34 mouse cellular contexts compared by ENCODE assay signal in the genomic region with DNA sequence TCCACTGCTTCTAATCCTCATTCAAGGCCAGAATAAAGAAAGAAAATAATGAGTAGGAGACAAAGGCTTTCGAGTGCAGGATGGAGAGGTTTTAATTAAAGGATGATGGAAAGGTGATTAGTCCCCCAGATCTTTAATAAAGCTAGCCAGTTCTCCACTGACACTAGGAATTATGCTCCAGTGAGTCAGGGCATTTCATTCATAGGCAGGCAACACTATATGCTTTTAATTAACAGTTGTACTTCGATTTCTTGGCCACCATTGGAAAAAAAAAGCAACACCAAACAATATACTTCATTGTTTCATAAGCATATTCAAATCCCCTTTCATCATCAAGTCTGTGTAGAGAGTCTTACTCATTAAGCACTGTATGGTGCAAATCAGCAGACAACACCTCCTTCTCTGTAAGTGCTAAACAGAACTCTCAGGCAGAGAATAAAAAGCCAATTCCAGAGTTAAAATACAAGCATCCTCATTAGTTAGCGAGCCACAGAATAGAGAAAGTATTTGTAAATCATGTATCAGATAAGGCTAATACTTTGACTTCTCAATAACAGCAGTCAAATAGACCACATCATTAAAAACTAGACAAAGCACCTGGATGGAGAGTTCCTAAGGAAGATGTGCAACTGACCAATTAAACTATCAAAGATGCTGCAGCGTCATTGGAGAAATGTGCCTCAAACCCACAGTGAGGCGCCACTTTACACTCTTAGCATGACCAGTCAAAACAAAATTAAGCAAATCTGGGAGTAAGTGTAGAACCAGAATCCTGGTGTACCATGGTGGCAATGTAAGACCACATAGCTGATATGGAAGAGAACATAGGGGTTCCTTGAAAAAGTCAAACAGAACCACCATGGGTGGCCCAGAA.
DNase-seq lines count a peak whose midpoint lies in the region; ATAC-seq lines count a peak whose summit lies in the region.
"Had no signal": no experiment of that assay in that cellular context is flagged by ENCODE, and none has a peak within 500 bp of the region (broad histone marks: within the 10 kb centered on the region; RNA-seq: fewer than 3 reads in every experiment).

No protein-coding gene starts in this region.

- H3K4me2 ChIP-seq in midbrain, embryonic 12.5 days (replicated peaks) = no peak overlapping the region
- H3K4me2 ChIP-seq in midbrain, embryonic 16.5 days (ENCODE audit: low read length) = no peak overlapping the region
- no peak overlapping the region for H3K4me2 ChIP-seq in forebrain, embryonic 12.5 days
- H3K4me2 ChIP-seq in forebrain, embryonic 16.5 days (ENCODE audit: low read length) = no peak overlapping the region
- no peak overlapping the region for H3K4me2 ChIP-seq in kidney, embryonic 16.5 days (replicated peaks; ENCODE audit: low read depth, low read length)
- H3K4me2 ChIP-seq: heart, embryonic 11.5 days; hindbrain, embryonic 15.5 days; kidney, embryonic 15.5 days; midbrain, embryonic 15.5 days; neural tube, embryonic 12.5 days; stomach, embryonic 15.5 days had no signal

- no peak for DNase-seq in kidney, adult 9 months
- no peak for DNase-seq in spleen, postnatal 36 days (ENCODE audit: low spot score in 2 of 2)
- DNase-seq: adrenal gland, adult 2 months; B cell, adult 2 months; cerebellum, adult 8-10 months; cerebellum, postnatal 36 days; gastrocnemius, postnatal 36 days; heart, adult 18-20 months; heart, postnatal 36 days; kidney, adult 11 months; kidney, postnatal 36 days; layer of hippocampus, postnatal 36 days; left cerebral cortex, postnatal 4 days; liver; lung, adult 2 months; lung, postnatal 10 days; right cerebral cortex, postnatal 14 days; thymus, postnatal 25 days had no signal

- ATAC-seq in midbrain, embryonic 12.5 days (ENCODE audit: low FRiP score, low read depth) = 0 out of 2 replicates have a peak, but pooled peaks have one; percentile 34
- ATAC-seq in midbrain, embryonic 16.5 days = no peak
- peak; percentile 83; the same call in 1 of the 2 replicates for ATAC-seq in forebrain, embryonic 12.5 days (ENCODE audit: low FRiP score)
- peak; percentile 72 for ATAC-seq in forebrain, embryonic 16.5 days
- no peak for ATAC-seq in kidney, embryonic 16.5 days (ENCODE audit: low FRiP score, low TSS enrichment)
- ATAC-seq: activated CD4-positive, CD25-positive, alpha-beta regulatory T cell, adult 4 months; inflammation-experienced regulatory T-cells, adult 6 months; midbrain, embryonic 15.5 days had no signal

- 66% methylated on average over 5 of the region's 5 CpGs for WGBS in midbrain, embryonic 12.5 days
- 55% methylated on average over 5 of the region's 5 CpGs for WGBS in midbrain, embryonic 16.5 days
- WGBS in forebrain, embryonic 12.5 days = 23% methylated on average over 5 of the region's 5 CpGs
- WGBS in forebrain, embryonic 16.5 days = 14% methylated on average over 5 of the region's 5 CpGs
- WGBS in kidney, embryonic 16.5 days = 81% methylated on average over 5 of the region's 5 CpGs

- no peak overlapping the region for H3K4me3 ChIP-seq in midbrain, embryonic 12.5 days
- no peak overlapping the region for H3K4me3 ChIP-seq in midbrain, embryonic 16.5 days (ENCODE audit: low read depth, low read length)
- no peak overlapping the region for H3K4me3 ChIP-seq in forebrain, embryonic 12.5 days (replicated peaks)
- H3K4me3 ChIP-seq in forebrain, embryonic 16.5 days (replicated peaks; ENCODE audit: low read length) = no peak overlapping the region
- no peak overlapping the region for H3K4me3 ChIP-seq in kidney, embryonic 16.5 days (ENCODE audit: low read length)
- H3K4me3 ChIP-seq: hindbrain, embryonic 15.5 days; kidney, embryonic 15.5 days; midbrain, embryonic 15.5 days; myocyte; neural tube, embryonic 12.5 days; stomach, embryonic 15.5 days had no signal

- H3K27me3 ChIP-seq in midbrain, embryonic 12.5 days = no peaks in the 10 kb centered on the region
- no peaks in the 10 kb centered on the region for H3K27me3 ChIP-seq in midbrain, embryonic 16.5 days (ENCODE audit: control insufficient read depth, insufficient read depth, low read depth, low read length)
- H3K27me3 ChIP-seq in forebrain, embryonic 12.5 days = peaks cover 32% of the 10 kb centered on the region
- no peaks in the 10 kb centered on the region for H3K27me3 ChIP-seq in forebrain, embryonic 16.5 days (replicated peaks; ENCODE audit: control insufficient read depth, insufficient read depth, low read length)
- no peaks in the 10 kb centered on the region for H3K27me3 ChIP-seq in kidney, embryonic 16.5 days (ENCODE audit: insufficient read depth, low read length)
- H3K27me3 ChIP-seq: hindbrain, embryonic 15.5 days; kidney, embryonic 15.5 days; midbrain, embryonic 15.5 days; neural tube, embryonic 12.5 days; stomach, embryonic 15.5 days had no signal

- 0 out of 2 replicates have a peak, but pooled peaks cover 5% of the 10 kb centered on the region for H3K4me1 ChIP-seq in midbrain, embryonic 12.5 days
- H3K4me1 ChIP-seq in midbrain, embryonic 16.5 days (ENCODE audit: control insufficient read depth, insufficient read depth, low read length) = no peaks in the 10 kb centered on the region
- H3K4me1 ChIP-seq in forebrain, embryonic 12.5 days = no peaks in the 10 kb centered on the region; the same call in 1 of the 2 replicates
- H3K4me1 ChIP-seq in forebrain, embryonic 16.5 days (replicated peaks; ENCODE audit: control insufficient read depth, insufficient read depth, low read length) = no peaks in the 10 kb centered on the region
- H3K4me1 ChIP-seq in kidney, embryonic 16.5 days (ENCODE audit: insufficient read depth, low read length) = no peaks in the 10 kb centered on the region
- H3K4me1 ChIP-seq: hindbrain, embryonic 15.5 days; kidney, embryonic 15.5 days; midbrain, embryonic 15.5 days; neural tube, embryonic 12.5 days; stomach, embryonic 15.5 days had no signal

- no peaks in the 10 kb centered on the region for H3K9me3 ChIP-seq in midbrain, embryonic 12.5 days
- H3K9me3 ChIP-seq in midbrain, embryonic 16.5 days (replicated peaks; ENCODE audit: control insufficient read depth, low read length, poor library complexity, severe bottlenecking) = no peaks in the 10 kb centered on the region
- no peaks in the 10 kb centered on the region for H3K9me3 ChIP-seq in forebrain, embryonic 12.5 days
- no peaks in the 10 kb centered on the region for H3K9me3 ChIP-seq in forebrain, embryonic 16.5 days (ENCODE audit: control insufficient read depth, low read length)
- no peaks in the 10 kb centered on the region for H3K9me3 ChIP-seq in kidney, embryonic 16.5 days (ENCODE audit: low read length)
- H3K9me3 ChIP-seq: hindbrain, embryonic 15.5 days; kidney, embryonic 15.5 days; midbrain, embryonic 15.5 days; neural tube, embryonic 12.5 days; stomach, embryonic 15.5 days had no signal

- H3K9ac ChIP-seq in midbrain, embryonic 12.5 days (replicated peaks) = no peak overlapping the region
- H3K9ac ChIP-seq in midbrain, embryonic 16.5 days (ENCODE audit: low read depth, low read length) = no peak overlapping the region
- H3K9ac ChIP-seq in forebrain, embryonic 12.5 days = no peak overlapping the region
- no peak overlapping the region for H3K9ac ChIP-seq in forebrain, embryonic 16.5 days (replicated peaks; ENCODE audit: low read depth, low read length)
- H3K9ac ChIP-seq in kidney, embryonic 16.5 days (replicated peaks; ENCODE audit: low read length) = no peak overlapping the region
- H3K9ac ChIP-seq: hindbrain, embryonic 15.5 days; kidney, embryonic 15.5 days; liver, embryonic 14.5 days; midbrain, embryonic 15.5 days; neural tube, embryonic 12.5 days; stomach, embryonic 15.5 days had no signal

- H3K27ac ChIP-seq in midbrain, embryonic 12.5 days (replicated peaks) = no peak overlapping the region
- H3K27ac ChIP-seq in midbrain, embryonic 16.5 days (ENCODE audit: low read length) = no peak overlapping the region
- no peak overlapping the region for H3K27ac ChIP-seq in forebrain, embryonic 12.5 days
- H3K27ac ChIP-seq in forebrain, embryonic 16.5 days (ENCODE audit: low read length) = no peak overlapping the region
- H3K27ac ChIP-seq in kidney, embryonic 16.5 days (ENCODE audit: low read length) = no peak overlapping the region
- H3K27ac ChIP-seq: hindbrain, embryonic 15.5 days; kidney, embryonic 15.5 days; liver, embryonic 14.5 days; macrophage; midbrain, embryonic 15.5 days; neural tube, embryonic 12.5 days; stomach, embryonic 15.5 days had no signal

- H3K36me3 ChIP-seq in midbrain, embryonic 12.5 days = no peaks in the 10 kb centered on the region
- no peaks in the 10 kb centered on the region for H3K36me3 ChIP-seq in midbrain, embryonic 16.5 days (ENCODE audit: control insufficient read depth, insufficient read depth, low read length)
- no peaks in the 10 kb centered on the region for H3K36me3 ChIP-seq in forebrain, embryonic 12.5 days (replicated peaks)
- no peaks in the 10 kb centered on the region for H3K36me3 ChIP-seq in forebrain, embryonic 16.5 days (ENCODE audit: control insufficient read depth, insufficient read depth)
- H3K36me3 ChIP-seq in kidney, embryonic 16.5 days (ENCODE audit: insufficient read depth, low read length) = no peaks in the 10 kb centered on the region
- H3K36me3 ChIP-seq: hindbrain, embryonic 15.5 days; kidney, embryonic 15.5 days; midbrain, embryonic 15.5 days; neural tube, embryonic 12.5 days; stomach, embryonic 15.5 days had no signal

Comparison
In these comparisons a context has a peak if more than half of its experiments do, and no peak if none do; other contexts are left out.
1. ATAC-seq: peak in midbrain, embryonic 12.5 days (single experiment), forebrain, embryonic 12.5 days (single experiment) and forebrain, embryonic 16.5 days (single experiment); none in midbrain, embryonic 16.5 days (single experiment) and kidney, embryonic 16.5 days (single experiment).